Mouse (Mus musculus) CH12.LX (cell line): ENCODE data around the gene Adcy5. TPM values are rescaled to one million over a fixed set of nuclear protein-coding genes. Genes with fewer than 3 reads are reported as not detected.

ENCODE experiments used
- DNase-seq: peaks from one replicate; pipeline ENCODE4 v3.0.0-alpha.2; 2013; ENCODE audit errors: extremely low read depth
- H3K27ac ChIP-seq: 2 replicates; pipeline ENCODE4 v1.5.1; 2012; ENCODE audit warnings: low read depth, mild to moderate bottlenecking, control low read depth, moderate library complexity; ENCODE audit not compliant: insufficient read depth
- H3K27me3 ChIP-seq: replicated peaks from 2 replicates; pipeline ENCODE3; 2012; ENCODE audit warnings: inconsistent platforms
- H3K36me3 ChIP-seq, 2 experiments: replicated peaks in 1 of 2; 2 replicates each; pipeline versions ENCODE3 to v1.6.1; 2012; ENCODE audit warnings: inconsistent platforms in 1 of 2, low read length in 1 of 2, mild to moderate bottlenecking in 1 of 2, mixed read lengths in 1 of 2, moderate library complexity in 1 of 2; ENCODE audit not compliant: control insufficient read depth in 1 of 2, insufficient read depth in 1 of 2
- H3K4me1 ChIP-seq, 2 experiments: 2 replicates each; pipeline ENCODE4 v1.6.1; 2012; ENCODE audit warnings: inconsistent platforms in 1 of 2, moderate library complexity in 1 of 2; ENCODE audit not compliant: insufficient read depth in 2 of 2, control insufficient read depth in 1 of 2
- H3K4me2 ChIP-seq: 2 replicates; pipeline ENCODE4 v1.6.1; 2012; ENCODE audit warnings: low read depth, mild to moderate bottlenecking, control low read depth; ENCODE audit not compliant: poor library complexity, insufficient read depth, severe bottlenecking
- H3K4me3 ChIP-seq, 3 experiments: fragments of 150-350 bp in 1 of 3; sonication (generic) in 1 of 3; replicated peaks in 1 of 3; 2 replicates each; pipeline versions ENCODE3 to v1.5.1; 2011 to 2012; ENCODE audit warnings: low read depth in 2 of 3, low read length in 2 of 3, mild to moderate bottlenecking in 2 of 3, moderate library complexity in 2 of 3, control low read depth in 1 of 3, improper control_type of control experiment in 1 of 3, inconsistent platforms in 1 of 3, mixed read lengths in 1 of 3; ENCODE audit not compliant: poor library complexity in 1 of 3
- H3K79me2 ChIP-seq: replicated peaks from 2 replicates; pipeline ENCODE4 v1.6.1; 2012; ENCODE audit warnings: mild to moderate bottlenecking, moderate library complexity; ENCODE audit not compliant: control insufficient read depth, poor library complexity, insufficient read depth, severe bottlenecking; ENCODE audit errors: extremely low read depth
- H3K9ac ChIP-seq: 2 replicates; pipeline ENCODE4 v1.6.1; 2012; ENCODE audit warnings: low read depth, mild to moderate bottlenecking, control low read depth, moderate library complexity; ENCODE audit not compliant: insufficient read depth
- H3K9me3 ChIP-seq: replicated peaks from 2 replicates; pipeline ENCODE3; 2012; ENCODE audit warnings: low read length, inconsistent platforms, mixed read lengths
- BHLHE40 ChIP-seq: IDR thresholded peaks from 2 replicates; pipeline ENCODE4 v1.6.1; 2011; ENCODE audit warnings: mild to moderate bottlenecking, low read depth, low read length, improper control_type of control experiment
- CHD1 ChIP-seq: IDR thresholded peaks from 2 replicates; pipeline ENCODE4 v1.6.1; 2012; ENCODE audit warnings: low read depth, low read length, improper control_type of control experiment, inconsistent platforms
- ELF1 ChIP-seq: IDR thresholded peaks from 2 replicates; pipeline ENCODE4 v1.6.1; 2014; ENCODE audit warnings: low read depth, mild to moderate bottlenecking, inconsistent platforms, low read length, improper control_type of control experiment
- EP300 ChIP-seq: IDR thresholded peaks from 2 replicates; pipeline ENCODE4 v1.6.1; 2011; ENCODE audit warnings: low read length, improper control_type of control experiment
- ETS1 ChIP-seq: conservative IDR thresholded peaks from 2 replicates; pipeline ENCODE4 v1.6.1; 2012; ENCODE audit warnings: low read depth, mild to moderate bottlenecking, inconsistent platforms, low read length, improper control_type of control experiment, moderate library complexity
- GABPA ChIP-seq: IDR thresholded peaks from 2 replicates; pipeline ENCODE4 v1.6.1; 2012; ENCODE audit warnings: low read depth, low read length, improper control_type of control experiment, inconsistent platforms; ENCODE audit not compliant: insufficient replicate concordance
- IRF4 ChIP-seq: IDR thresholded peaks from 2 replicates; pipeline ENCODE4 v1.6.1; 2014; ENCODE audit warnings: low read depth, mild to moderate bottlenecking, inconsistent platforms, low read length, improper control_type of control experiment
- JUN ChIP-seq: IDR thresholded peaks from 2 replicates; pipeline ENCODE4 v1.6.1; 2011; ENCODE audit warnings: low read depth, mild to moderate bottlenecking, low read length, improper control_type of control experiment, moderate library complexity; ENCODE audit not compliant: insufficient read depth
- JUND ChIP-seq: conservative IDR thresholded peaks from 2 replicates; pipeline ENCODE4 v1.6.1; 2011; ENCODE audit warnings: low read depth, low read length, improper control_type of control experiment
- MAFK ChIP-seq: IDR thresholded peaks from 2 replicates; pipeline ENCODE4 v1.6.1; 2011; ENCODE audit warnings: low read length, improper control_type of control experiment; ENCODE audit not compliant: insufficient replicate concordance
- MAZ ChIP-seq: IDR thresholded peaks from 2 replicates; pipeline ENCODE4 v1.6.1; 2012; ENCODE audit warnings: low read depth, mild to moderate bottlenecking, inconsistent platforms, low read length, improper control_type of control experiment, moderate library complexity
- MEF2A ChIP-seq: IDR thresholded peaks from 2 replicates; pipeline ENCODE4 v1.6.1; 2014; ENCODE audit warnings: low read depth, mild to moderate bottlenecking, inconsistent platforms, low read length, improper control_type of control experiment, borderline replicate concordance
- MXI1 ChIP-seq: IDR thresholded peaks from 2 replicates; pipeline ENCODE4 v1.6.1; 2011; ENCODE audit warnings: mild to moderate bottlenecking, low read depth, low read length, improper control_type of control experiment
- NELFE ChIP-seq: IDR thresholded peaks from 2 replicates; pipeline ENCODE4 v1.6.1; 2011; ENCODE audit warnings: low read depth, low read length, improper control_type of control experiment
- PAX5 ChIP-seq: IDR thresholded peaks from 2 replicates; pipeline ENCODE4 v1.6.1; 2012; ENCODE audit warnings: low read length, inconsistent platforms, mixed read lengths
- RAD21 ChIP-seq: IDR thresholded peaks from 2 replicates; pipeline ENCODE4 v1.6.1; 2011; ENCODE audit warnings: low read depth, mild to moderate bottlenecking, low read length, improper control_type of control experiment, moderate library complexity
- SMC3 ChIP-seq: IDR thresholded peaks from 2 replicates; pipeline ENCODE4 v1.6.1; 2011; ENCODE audit warnings: low read depth, low read length, improper control_type of control experiment
- TBP ChIP-seq: conservative IDR thresholded peaks from 2 replicates; pipeline ENCODE4 v1.6.1; 2011; ENCODE audit warnings: low read depth, low read length, improper control_type of control experiment
- TCF12 ChIP-seq: IDR thresholded peaks from 2 replicates; pipeline ENCODE4 v1.6.1; 2014; ENCODE audit warnings: low read depth, mild to moderate bottlenecking, inconsistent platforms, low read length, improper control_type of control experiment
- UBTF ChIP-seq: IDR thresholded peaks from 2 replicates; pipeline ENCODE4 v1.6.1; 2012; ENCODE audit warnings: low read depth, mild to moderate bottlenecking, inconsistent platforms, low read length, improper control_type of control experiment, moderate library complexity
- ZC3H11A ChIP-seq: IDR thresholded peaks from 2 replicates; pipeline ENCODE4 v1.6.1; 2012; ENCODE audit warnings: low read depth, mild to moderate bottlenecking, inconsistent platforms, low read length, improper control_type of control experiment
- dilution Hi-C: fragments of 300-500 bp; cut with MboI; formaldehyde crosslinking; loops from 2 replicates; pipeline ENCODE4 v1.14.3; 2020; ENCODE audit warnings: low sequenced_read_pairs; ENCODE audit not compliant: extremely low pct_unique_long_range_greater_than_20kb, extremely low pct_ligation_motif_present
- in situ Hi-C: fragments of 300-500 bp; cut with MboI; formaldehyde crosslinking; loops from 3 replicates; pipeline ENCODE4 v1.14.3; 2019; ENCODE audit warnings: low sequenced_read_pairs, low pct_ligation_motif_present, low pct_unique_long_range_greater_than_20kb, mixed read lengths
- polyA plus RNA-seq: library from polyadenylated mRNA; unstranded; fragments of >175 nt; gene quantifications from 2 replicates; pipeline ENCODE4 v1.2.1, GENCODE M21; 2012; ENCODE audit warnings: low read depth; ENCODE audit not compliant: insufficient read length
- total RNA-seq, 2 experiments: library from RNA; depleted of rRNA; stranded (reverse); fragments of 300-350 nt in 1 of 2; fragments of >200 nt in 1 of 2; gene quantifications; 2 replicates each; pipeline ENCODE4 v1.2.3; 2012 to 2014

Gene Adcy5
- total and polyA plus RNA-seq, 3 experiments = 0.04 TPM; not detected in 2

- TF ChIP-seq TCF12 (no peak), ELF1 (no peak), BHLHE40 (no peak)
Observed at GRCm38 (mm10) chr16:35203511-35203910, 48.8 kb downstream of the Adcy5 start (continued).

- Histone ChIP-seq H3K27me3 (peaks cover 94% of the 10 kb centered on the region), H3K36me3 (no peaks in the 10 kb centered on the region), H3K4me3 (no peak overlapping the region), H3K9me3 (no peaks in the 10 kb centered on the region), H3K4me2 (no peak overlapping the region), H3K9ac (no peak overlapping the region), H3K4me1 (no peaks in the 10 kb centered on the region), H3K27ac (no peak overlapping the region), H3K79me2 (no peaks in the 10 kb centered on the region)
- no peak for DNase-seq
- dilution Hi-C loops (no loop called here), in situ Hi-C loops (no loop called here)
- TF ChIP-seq EP300 (no peak), ELF1 (peak; percentile 32; the same call in 1 of the 2 replicates), JUND (no peak), BHLHE40 (no peak), CHD1 (no peak), PAX5 (no peak)
Observed at GRCm38 (mm10) chr16:35205681-35206080, 51.0 kb downstream of the Adcy5 start.

GRCm38 (mm10) chr16:35206426-35206825 is 51.7 kb downstream of the Adcy5 start:
- H3K27me3 ChIP-seq = peaks cover 92% of the 10 kb centered on the region
- H3K9ac ChIP-seq = no peak overlapping the region
- dilution Hi-C loops = no loop called here
- H3K4me3 ChIP-seq = no peak overlapping the region
- no peak overlapping the region for H3K4me2 ChIP-seq
- H3K4me1 ChIP-seq = no peaks in the 10 kb centered on the region
- in situ Hi-C loops = no loop called here
- H3K9me3 ChIP-seq = no peaks in the 10 kb centered on the region
- H3K27ac ChIP-seq = no peak overlapping the region
- DNase-seq = no peak
- TF ChIP-seq ZC3H11A (no peak), MXI1 (no peak), JUN (no peak), MAZ (no peak), TCF12 (no peak), GABPA (no peak), IRF4 (no peak), ELF1 (no peak), ETS1 (no peak), JUND (no peak), SMC3 (no peak), MEF2A (no peak), RAD21 (no peak), EP300 (no peak), TBP (no peak), NELFE (no peak), MAFK (no peak), UBTF (no peak)
- H3K79me2 ChIP-seq = no peaks in the 10 kb centered on the region
- H3K36me3 ChIP-seq = no peaks in the 10 kb centered on the region
